Mouse (Mus musculus): ENCODE measurements around the gene Vmn1r90.
"Not testable (repeated sequence)": the region's sequence is repeated elsewhere in the genome, so short reads cannot be mapped to it uniquely, and the experiment has no call there.

Gene Vmn1r90

GRCm38 (mm10) chr7:14563406-14563805 is at the start of gene Vmn1r90:
Vmn1r90 (minus strand) TSS chr7:14563506.
- no peak for DNase-seq (ENCODE audit: low read depth)

- DNase-seq (ENCODE audit: low read depth), result not testable (repeated sequence)
Measured at GRCm38 (mm10) chr7:14593009-14593408, 29.7 kb upstream of the Vmn1r90 start.

DNA sequence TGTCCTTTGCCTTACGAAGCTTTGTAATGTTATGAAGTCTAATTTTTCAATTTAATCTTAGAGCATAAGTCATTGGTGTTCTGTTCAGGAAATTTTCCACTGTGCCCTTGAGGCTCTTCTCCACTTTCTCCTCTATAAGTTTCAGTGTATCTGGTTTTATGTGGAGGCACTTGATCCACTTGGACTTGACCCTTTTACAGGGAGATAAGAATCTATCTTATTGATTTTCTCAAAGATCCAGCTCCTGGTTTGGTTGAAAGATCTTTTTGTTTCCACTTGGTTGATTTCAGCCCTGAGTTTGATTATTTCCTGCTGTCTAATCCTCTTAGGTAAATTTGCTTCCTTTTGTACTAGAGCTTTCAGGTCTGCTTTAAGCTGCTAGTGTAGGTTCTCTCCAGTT is 11.0 kb downstream of the Vmn1r90 start:
- DNase-seq (ENCODE audit: low read depth), result no peak

DNA sequence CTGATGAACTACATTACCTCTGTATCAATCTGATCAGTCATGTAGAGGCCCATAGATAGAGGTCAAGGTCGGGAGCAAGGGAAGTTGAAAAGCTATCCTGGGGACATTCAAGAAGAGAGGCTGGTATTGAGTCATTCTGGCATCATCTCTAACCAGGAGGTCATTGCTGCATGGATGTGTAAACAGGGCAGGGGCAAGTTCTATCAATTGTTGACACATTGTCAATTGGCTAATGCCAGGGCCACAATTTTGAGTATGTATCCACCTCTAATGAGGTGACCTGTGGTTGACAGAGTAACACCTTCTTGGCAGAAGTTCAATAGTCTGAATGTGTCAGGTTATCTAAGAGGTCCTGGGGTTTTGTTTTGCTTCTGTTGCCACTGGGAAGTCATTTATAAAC is 38.0 kb downstream of the Vmn1r90 start:
- no peak for DNase-seq (ENCODE audit: low read depth)

DNA sequence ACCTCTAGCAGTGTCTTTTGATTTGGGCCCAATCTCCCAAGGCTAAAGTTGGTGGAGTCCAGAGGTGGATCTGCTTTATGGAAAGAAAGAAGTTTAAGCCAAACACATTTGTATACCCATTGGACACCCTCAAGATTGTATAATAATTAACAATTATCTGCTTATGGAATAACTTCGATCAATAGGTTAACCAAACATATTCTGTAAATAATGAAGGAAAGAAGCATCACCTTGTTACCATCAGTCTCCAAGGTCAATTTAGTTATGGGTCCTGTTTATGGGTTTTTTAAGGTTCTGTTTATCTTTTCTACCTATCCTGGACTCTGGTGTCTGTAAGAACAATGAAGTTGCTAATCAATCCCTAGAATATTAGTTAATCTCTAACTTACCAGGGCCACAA is 40.7 kb downstream of the Vmn1r90 start:
- DNase-seq (ENCODE audit: low read depth), result no peak

GRCm38 (mm10) chr7:14518301-14518700 is 45.0 kb downstream of the Vmn1r90 start:
- DNase-seq (ENCODE audit: low read depth), result no peak
